Mouse (Mus musculus): ENCODE results near the gene Mtf1.

DNA sequence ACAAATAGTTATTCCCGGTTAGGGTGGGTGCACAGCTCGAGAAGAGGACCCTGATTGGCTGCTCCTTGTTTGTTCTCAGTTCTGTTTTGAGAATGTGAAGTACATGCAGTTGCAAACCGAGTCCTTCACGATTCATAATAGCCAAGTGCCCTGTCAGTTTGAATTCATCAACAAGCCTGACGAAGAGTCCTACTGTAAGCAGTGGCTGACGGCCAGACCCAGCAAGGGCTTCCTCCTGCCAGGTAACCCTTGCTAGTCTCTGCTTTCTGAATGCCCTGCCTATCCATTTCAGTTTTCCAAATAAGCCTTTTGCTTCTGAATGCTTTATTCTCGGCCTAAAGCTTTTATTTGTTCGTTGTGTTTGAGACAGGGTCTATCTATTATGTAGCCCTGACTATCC lies 9.8 kb upstream of the Mtf1 start:
- TF ChIP-seq POLR2A (IDR thresholded peaks at IDR 0.05; ENCODE audit: low read depth, low read length): no peak
- no peak for TF ChIP-seq CTCF (IDR thresholded peaks at IDR 0.05; ENCODE audit: extremely low read depth, insufficient read length, insufficient replicate concordance, low read depth, low read length)

Data from small intestine, adult 2 months (tissue).